Mouse (Mus musculus) neural tube, embryonic 13.5 days (tissue): ENCODE measurements around the gene Stk4. TPM values are rescaled to one million over a fixed set of nuclear protein-coding genes. Genes with fewer than 3 reads are reported as not detected.

ENCODE experiments used
- ATAC-seq: fragments of 200-750 bp; cut with Nextera tagmentation; 2 replicates; pipeline ENCODE4 v1.8.0; 2017; ENCODE audit warnings: low read depth, mild to moderate bottlenecking, moderate TSS enrichment, moderate library complexity
- H3K27ac ChIP-seq: fragments of 300-500 bp; sonication (generic); replicated peaks from 2 replicates; pipeline ENCODE4 v1.5.1; 2015; ENCODE audit warnings: moderate library complexity, mild to moderate bottlenecking, inconsistent platforms
- H3K27me3 ChIP-seq: fragments of 300-500 bp; sonication (generic); 2 replicates; pipeline ENCODE4 v1.6.1; 2015; ENCODE audit warnings: mild to moderate bottlenecking, inconsistent platforms
- H3K36me3 ChIP-seq: fragments of 300-500 bp; sonication (generic); 2 replicates; pipeline ENCODE4 v1.6.1; 2015; ENCODE audit warnings: mild to moderate bottlenecking, inconsistent platforms
- H3K4me1 ChIP-seq: fragments of 300-500 bp; sonication (generic); replicated peaks from 2 replicates; pipeline ENCODE4 v1.6.1; 2015; ENCODE audit warnings: inconsistent platforms
- H3K4me2 ChIP-seq: fragments of 300-500 bp; sonication (generic); 2 replicates; pipeline ENCODE4 v1.6.1; 2015; ENCODE audit warnings: inconsistent platforms, mild to moderate bottlenecking, moderate library complexity
- H3K4me3 ChIP-seq: fragments of 300-500 bp; sonication (generic); 2 replicates; pipeline ENCODE4 v1.5.1; 2015; ENCODE audit warnings: mild to moderate bottlenecking, inconsistent platforms
- H3K9ac ChIP-seq: fragments of 300-500 bp; sonication (generic); 2 replicates; pipeline ENCODE4 v1.6.1; 2015; ENCODE audit warnings: moderate library complexity, mild to moderate bottlenecking, inconsistent platforms
- H3K9me3 ChIP-seq: fragments of 300-500 bp; sonication (generic); 2 replicates; pipeline ENCODE4 v1.6.1; 2016; ENCODE audit warnings: inconsistent platforms
- WGBS: fragments of 180-500 bp; shearing (Covaris S2); methylation state at CpG from one replicate; pipeline ENCODE4 v1.1.7; 2015; 5-methylcytosine and 5-hydroxymethylcytosine counted together
- polyA plus RNA-seq: library from polyadenylated mRNA; unstranded; fragments of >200 nt; fragmentation: Nextera tagmentation; extraction: Ambion mirVana; gene quantifications from 2 replicates; pipeline ENCODE4 v1.2.1, GENCODE M21; 2015

Gene Stk4
- polyA plus RNA-seq, 1 experiment from 2014 or later, result 21.2 TPM

GRCm38 (mm10) chr2:164136393-164136792 lies 66.3 kb downstream of the Stk4 start:
- no peaks in the 10 kb centered on the region for H3K9me3 ChIP-seq
- ATAC-seq, result no peak

GRCm38 (mm10) chr2:164137754-164138153 lies 67.6 kb downstream of the Stk4 start:
- H3K9ac ChIP-seq, result no peak overlapping the region
- no peak for ATAC-seq
- H3K27me3 ChIP-seq, result no peaks in the 10 kb centered on the region
- peak overlapping the region; percentile 28; the same call in 1 of the 2 replicates for H3K27ac ChIP-seq
- H3K4me3 ChIP-seq, result no peak overlapping the region
- H3K4me2 ChIP-seq, result no peak overlapping the region
- 58% methylated on average over 6 of the region's 6 CpGs for WGBS
- H3K36me3 ChIP-seq, result peaks cover 7% of the 10 kb centered on the region; the same call in 1 of the 2 replicates
- H3K9me3 ChIP-seq, result no peaks in the 10 kb centered on the region
- H3K4me1 ChIP-seq, result peaks cover 37% of the 10 kb centered on the region

More at GRCm38 (mm10) chr2:164136393-164136792, 66.3 kb downstream of the Stk4 start:
- Histone ChIP-seq H3K27ac (no peak overlapping the region), H3K27me3 (no peaks in the 10 kb centered on the region), H3K4me3 (no peak overlapping the region), H3K9ac (no peak overlapping the region), H3K4me1 (peaks cover 27% of the 10 kb centered on the region), H3K4me2 (no peak overlapping the region), H3K36me3 (peaks cover 12% of the 10 kb centered on the region; the same call in 1 of the 2 replicates)
- WGBS, result 33% methylated on average over 2 of the region's 2 CpGs

GRCm38 (mm10) chr2:164142021-164142420 lies 71.9 kb downstream of the Stk4 start:
- ATAC-seq, result no peak
- WGBS, result 51% methylated on average over 10 of the region's 10 CpGs
- no peaks in the 10 kb centered on the region for H3K27me3 ChIP-seq
- H3K4me3 ChIP-seq, result no peak overlapping the region
- H3K4me2 ChIP-seq, result no peak overlapping the region
- H3K9me3 ChIP-seq, result no peaks in the 10 kb centered on the region
- peaks cover 30% of the 10 kb centered on the region for H3K4me1 ChIP-seq
- peak overlapping the region; percentile 6 for H3K27ac ChIP-seq
- H3K36me3 ChIP-seq, result no peaks in the 10 kb centered on the region
- no peak overlapping the region for H3K9ac ChIP-seq

GRCm38 (mm10) chr2:164144025-164144424 lies 73.9 kb downstream of the Stk4 start:
- no peaks in the 10 kb centered on the region for H3K36me3 ChIP-seq
- H3K27me3 ChIP-seq, result no peaks in the 10 kb centered on the region
- no peak overlapping the region for H3K9ac ChIP-seq
- H3K4me2 ChIP-seq, result no peak overlapping the region
- WGBS, result 52% methylated on average over 6 of the region's 6 CpGs
- no peak for ATAC-seq
- H3K9me3 ChIP-seq, result no peaks in the 10 kb centered on the region
- H3K4me1 ChIP-seq, result peaks cover 24% of the 10 kb centered on the region
- H3K4me3 ChIP-seq, result no peak overlapping the region
- no peak overlapping the region for H3K27ac ChIP-seq

- Histone ChIP-seq H3K27ac (no peak overlapping the region), H3K4me3 (no peak overlapping the region), H3K27me3 (no peaks in the 10 kb centered on the region), H3K36me3 (no peaks in the 10 kb centered on the region), H3K4me1 (peaks cover 28% of the 10 kb centered on the region), H3K9ac (no peak overlapping the region), H3K9me3 (no peaks in the 10 kb centered on the region), H3K4me2 (no peak overlapping the region)
- ATAC-seq, result no peak
- WGBS, result 84% methylated on average over 10 of the region's 10 CpGs
These were observed 74.4 kb downstream of the Stk4 start for GRCm38 (mm10) chr2:164144541-164144940.

- no peak overlapping the region for H3K4me3 ChIP-seq
- H3K27me3 ChIP-seq, result no peaks in the 10 kb centered on the region
- H3K27ac ChIP-seq, result no peak overlapping the region
- peaks cover 2% of the 10 kb centered on the region for H3K36me3 ChIP-seq
- WGBS, result 92% methylated on average over 12 of the region's 12 CpGs
- no peak for ATAC-seq
- no peak overlapping the region for H3K9ac ChIP-seq
- H3K9me3 ChIP-seq, result no peaks in the 10 kb centered on the region
- H3K4me1 ChIP-seq, result peaks cover 45% of the 10 kb centered on the region
- no peak overlapping the region for H3K4me2 ChIP-seq
These were observed 76.4 kb downstream of the Stk4 start for GRCm38 (mm10) chr2:164146556-164146955.

GRCm38 (mm10) chr2:164150086-164150760 lies 80.1 kb downstream of the Stk4 start:
- 38% methylated on average over 14 of the region's 14 CpGs for WGBS
- peaks cover 31% of the 10 kb centered on the region for H3K4me1 ChIP-seq
- H3K36me3 ChIP-seq, result peaks cover 35% of the 10 kb centered on the region
- H3K27ac ChIP-seq, result peak overlapping the region; percentile 78
- H3K27me3 ChIP-seq, result no peaks in the 10 kb centered on the region
- H3K9ac ChIP-seq, result no peak overlapping the region
- no peak overlapping the region for H3K4me2 ChIP-seq
- no peaks in the 10 kb centered on the region for H3K9me3 ChIP-seq
- no peak overlapping the region for H3K4me3 ChIP-seq
- ATAC-seq, result peak; percentile 67; the same call in 1 of the 2 replicates

GRCm38 (mm10) chr2:164152341-164152740 lies 82.2 kb downstream of the Stk4 start:
- H3K27ac ChIP-seq, result no peak overlapping the region
- WGBS, result 95% methylated on average over 11 of the region's 11 CpGs
- no peak for ATAC-seq
- H3K9me3 ChIP-seq, result no peaks in the 10 kb centered on the region
- no peak overlapping the region for H3K4me3 ChIP-seq
- peaks cover 56% of the 10 kb centered on the region for H3K36me3 ChIP-seq
- H3K9ac ChIP-seq, result no peak overlapping the region
- no peak overlapping the region for H3K4me2 ChIP-seq
- H3K4me1 ChIP-seq, result peaks cover 31% of the 10 kb centered on the region
- no peaks in the 10 kb centered on the region for H3K27me3 ChIP-seq

- H3K4me3 ChIP-seq, result no peak overlapping the region
- no peak overlapping the region for H3K27ac ChIP-seq
- no peak for ATAC-seq
- H3K9ac ChIP-seq, result no peak overlapping the region
- 93% methylated on average over 10 of the region's 10 CpGs for WGBS
- H3K4me1 ChIP-seq, result peaks cover 23% of the 10 kb centered on the region
- peaks cover 56% of the 10 kb centered on the region for H3K36me3 ChIP-seq
- no peak overlapping the region for H3K4me2 ChIP-seq
- no peaks in the 10 kb centered on the region for H3K27me3 ChIP-seq
- no peaks in the 10 kb centered on the region for H3K9me3 ChIP-seq
These were observed 83.9 kb downstream of the Stk4 start for GRCm38 (mm10) chr2:164154007-164154406.

GRCm38 (mm10) chr2:164156158-164156557 lies 86.0 kb downstream of the Stk4 start:
- Histone ChIP-seq H3K4me2 (no peak overlapping the region), H3K27ac (no peak overlapping the region), H3K9me3 (no peaks in the 10 kb centered on the region), H3K4me1 (peaks cover 2% of the 10 kb centered on the region), H3K9ac (no peak overlapping the region), H3K36me3 (peaks cover 56% of the 10 kb centered on the region), H3K27me3 (no peaks in the 10 kb centered on the region), H3K4me3 (no peak overlapping the region)
- WGBS, result 86% methylated on average over 7 of the region's 7 CpGs
- ATAC-seq, result no peak

GRCm38 (mm10) chr2:164158838-164159237 lies 88.7 kb downstream of the Stk4 start:
- peaks cover 32% of the 10 kb centered on the region for H3K36me3 ChIP-seq
- no peak overlapping the region for H3K4me2 ChIP-seq
- H3K27me3 ChIP-seq, result no peaks in the 10 kb centered on the region
- H3K27ac ChIP-seq, result no peak overlapping the region
- no peak overlapping the region for H3K4me3 ChIP-seq
- no peak for ATAC-seq
- no peak overlapping the region for H3K9ac ChIP-seq
- H3K9me3 ChIP-seq, result no peaks in the 10 kb centered on the region
- H3K4me1 ChIP-seq, result no peaks in the 10 kb centered on the region
- 88% methylated on average over 2 of the region's 2 CpGs for WGBS

GRCm38 (mm10) chr2:164161515-164162055 lies 91.5 kb downstream of the Stk4 start:
- 85% methylated on average over 11 of the region's 11 CpGs for WGBS
- ATAC-seq, result no peak

More at GRCm38 (mm10) chr2:164161515-164162055, 91.5 kb downstream of the Stk4 start:
- no peak overlapping the region for H3K4me2 ChIP-seq
- 0 out of 2 replicates have a peak, but pooled peaks cover 8% of the 10 kb centered on the region for H3K36me3 ChIP-seq
- no peak overlapping the region for H3K4me3 ChIP-seq
- H3K27ac ChIP-seq, result no peak overlapping the region
- H3K9me3 ChIP-seq, result no peaks in the 10 kb centered on the region
- H3K27me3 ChIP-seq, result peaks cover 15% of the 10 kb centered on the region
- H3K9ac ChIP-seq, result no peak overlapping the region
- no peaks in the 10 kb centered on the region for H3K4me1 ChIP-seq
